ENCODE assay signal across 8 mouse cellular contexts in genomic region chr11:48798308-48798707, GRCm38 (mm10). TPM values are rescaled to one million over a fixed set of nuclear protein-coding genes. Genes with fewer than 3 reads are reported as not detected.
DNase-seq lines count a peak whose midpoint lies in the region; ATAC-seq and TF ChIP-seq lines count a peak whose summit lies in the region.

No protein-coding gene starts in this region.

- no peak for DNase-seq in heart, postnatal 10 days
- no peak for DNase-seq in ES-E14 (ENCODE audit: low read depth, low spot score)
- no peak for DNase-seq in hindbrain, embryonic 14.5 days (ENCODE audit: low spot score)
- no peak for DNase-seq in midbrain, embryonic 11.5 days (ENCODE audit: low spot score, missing footprints)
- no peak for DNase-seq in left cerebral cortex, postnatal 25 days (ENCODE audit: low spot score in 2 of 2)
- no peak for DNase-seq in left cerebral cortex, postnatal 4 days

- 57% methylated on average over 7 of the region's 7 CpGs for WGBS in heart, embryonic 15.5 days
- WGBS in hindbrain, embryonic 14.5 days, result 84% methylated on average over 7 of the region's 7 CpGs
- WGBS in midbrain, embryonic 11.5 days, result 64% methylated on average over 7 of the region's 7 CpGs

- intact Hi-C loops in heart, postnatal 10 days (cut with DNase I), result no loop called here
- intact Hi-C loops in left cerebral cortex, postnatal 25 days (cut with DNase I), result no loop called here
- intact Hi-C loops in left cerebral cortex, postnatal 4 days (cut with DNase I), result no loop called here

- no peaks in the 10 kb centered on the region for H3K27me3 ChIP-seq in heart, embryonic 15.5 days
- H3K27me3 ChIP-seq in hindbrain, embryonic 14.5 days (ENCODE audit: control insufficient read depth, insufficient read depth, low read length), result no peaks in the 10 kb centered on the region
- no peaks in the 10 kb centered on the region for H3K27me3 ChIP-seq in midbrain, embryonic 11.5 days (ENCODE audit: control insufficient read depth, insufficient read depth, low read length)

- 0 out of 2 replicates have a peak overlapping the region, but pooled peaks have one; percentile 15 for H3K27ac ChIP-seq in heart, embryonic 15.5 days
- peak overlapping the region; percentile 18; the same call in 1 of the 2 replicates for H3K27ac ChIP-seq in ES-E14 (ENCODE audit: insufficient read depth, low read depth, low read length, poor library complexity, severe bottlenecking)
- no peak overlapping the region for H3K27ac ChIP-seq in hindbrain, embryonic 14.5 days
- H3K27ac ChIP-seq in midbrain, embryonic 11.5 days (ENCODE audit: low read depth, low read length), result no peak overlapping the region

- in situ Hi-C loops in ES-E14 (cut with MboI; ENCODE audit: low sequenced_read_pairs in 2 of 2, unreplicated experiment in 2 of 2), result no loop called here

- peak overlapping the region; percentile 80 for H3K4me2 ChIP-seq in heart, embryonic 15.5 days
- peak overlapping the region; percentile 81 for H3K4me2 ChIP-seq in hindbrain, embryonic 14.5 days (replicated peaks)
- peak overlapping the region; percentile 96; the same call in 1 of the 2 replicates for H3K4me2 ChIP-seq in midbrain, embryonic 11.5 days

- H3K36me3 ChIP-seq in heart, embryonic 15.5 days, result peaks cover 16% of the 10 kb centered on the region; the same call in 1 of the 2 replicates
- H3K36me3 ChIP-seq in ES-E14 (ENCODE audit: control insufficient read depth, insufficient read depth, low read length, poor library complexity, severe bottlenecking), result peaks cover 30% of the 10 kb centered on the region
- H3K36me3 ChIP-seq in hindbrain, embryonic 14.5 days (replicated peaks; ENCODE audit: control insufficient read depth, insufficient read depth), result peaks cover 22% of the 10 kb centered on the region
- peaks cover 19% of the 10 kb centered on the region for H3K36me3 ChIP-seq in midbrain, embryonic 11.5 days (ENCODE audit: control insufficient read depth, insufficient read depth, low read length)

- peaks cover 37% of the 10 kb centered on the region for H3K4me1 ChIP-seq in heart, embryonic 15.5 days (replicated peaks)
- peaks cover 0 to 3% of the 10 kb centered on the region in 2 experiments; a peak in 2 of 4 replicates for H3K4me1 ChIP-seq in ES-E14 (ENCODE audit: control insufficient read depth in 2 of 2, insufficient read depth in 2 of 2, low read length in 2 of 2, poor library complexity in 1 of 2)
- peaks cover 33% of the 10 kb centered on the region for H3K4me1 ChIP-seq in hindbrain, embryonic 14.5 days (replicated peaks; ENCODE audit: control insufficient read depth, insufficient read depth, low read length)
- H3K4me1 ChIP-seq in midbrain, embryonic 11.5 days (ENCODE audit: control insufficient read depth, insufficient read depth, low read length), result peaks cover 17% of the 10 kb centered on the region

- H3K4me3 ChIP-seq in heart, embryonic 15.5 days, result 0 out of 2 replicates have a peak overlapping the region, but pooled peaks have one; percentile 2
- H3K4me3 ChIP-seq in ES-E14 (ENCODE audit: insufficient read depth in 1 of 2, low read depth in 1 of 2, low read length in 2 of 2, poor library complexity in 1 of 2, severe bottlenecking in 1 of 2), result peak overlapping the region; percentile 40 to 94; a peak in 2 of 4 replicates
- no peak overlapping the region for H3K4me3 ChIP-seq in hindbrain, embryonic 14.5 days (replicated peaks; ENCODE audit: low read length)
- no peak overlapping the region for H3K4me3 ChIP-seq in midbrain, embryonic 11.5 days (ENCODE audit: low read depth, low read length)

- no peak for ATAC-seq in heart, embryonic 15.5 days (replicated peaks; ENCODE audit: insufficient number of reproducible peaks, insufficient read depth, low FRiP score, low read depth)
- no peak for ATAC-seq in hindbrain, embryonic 14.5 days (ENCODE audit: low FRiP score)
- ATAC-seq in midbrain, embryonic 11.5 days (ENCODE audit: low FRiP score), result no peak
- no peak for ATAC-seq in inflammation-experienced regulatory T-cells, adult 6 months

- no peaks in the 10 kb centered on the region for H3K9me3 ChIP-seq in heart, embryonic 15.5 days (replicated peaks)
- H3K9me3 ChIP-seq in ES-E14 (ENCODE audit: control insufficient read depth, insufficient read depth, low read depth, low read length), result no peaks in the 10 kb centered on the region
- H3K9me3 ChIP-seq in hindbrain, embryonic 14.5 days (ENCODE audit: control insufficient read depth, low read length), result no peaks in the 10 kb centered on the region
- H3K9me3 ChIP-seq in midbrain, embryonic 11.5 days (ENCODE audit: control insufficient read depth, low read length), result no peaks in the 10 kb centered on the region

- peak overlapping the region; percentile 78; the same call in 1 of the 2 replicates for H3K9ac ChIP-seq in heart, embryonic 15.5 days
- H3K9ac ChIP-seq in ES-E14 (ENCODE audit: insufficient read depth, low read depth, low read length, poor library complexity, severe bottlenecking), result peak overlapping the region; percentile 67; the same call in 1 of the 2 replicates
- peak overlapping the region; percentile 84 for H3K9ac ChIP-seq in hindbrain, embryonic 14.5 days
- no peak overlapping the region for H3K9ac ChIP-seq in midbrain, embryonic 11.5 days (ENCODE audit: low read length)

TF ChIP-seq in ES-E14, 5 proteins besides CTCF, POLR2A, EP300 and RAD21:
- TF ChIP-seq CHD2 (IDR thresholded peaks at IDR 0.05; ENCODE audit: low read depth, low read length), result no peak

RNA-seq across cellular contexts. Expression of gene Rack1, which starts 1.8 kb away (rescaled TPM):
- polyA plus RNA-seq in heart, embryonic 15.5 days (2015; fragmentation: Nextera tagmentation; extraction: Ambion mirVana), result 338 and 387 TPM in 2 replicates
- total RNA-seq in heart, postnatal 10 days (2021), result 100 to 1,000 TPM; 530 to 563 TPM
- 3,112 and 3,420 TPM in 2 replicates for total RNA-seq in ES-E14 (2012; rRNA removed)
- 418 and 454 TPM in 2 replicates for polyA plus RNA-seq in hindbrain, embryonic 14.5 days (2014; fragmentation: Nextera tagmentation; extraction: Ambion mirVana)
- polyA plus RNA-seq in midbrain, embryonic 11.5 days (2014; fragmentation: Nextera tagmentation; extraction: Ambion mirVana), result 592 and 633 TPM in 2 replicates
- 1,000 to 10,000 TPM; 1,163 to 1,603 (median 1,351) TPM for polyA plus RNA-seq in inflammation-experienced regulatory T-cells, adult 6 months (2017; shearing (Covaris generic))
- 100 to 1,000 TPM; 223 to 235 TPM for total RNA-seq in left cerebral cortex, postnatal 25 days (2021)
- 100 to 1,000 TPM; 486 to 572 TPM for total RNA-seq in left cerebral cortex, postnatal 4 days (2021)

RNA-seq across cellular contexts. Expression of gene Trim41, which starts 18.8 kb away (rescaled TPM):
- 4.3 TPM in 2 replicates for polyA plus RNA-seq in heart, embryonic 15.5 days (2015; fragmentation: Nextera tagmentation; extraction: Ambion mirVana)
- 10 to 100 TPM; 27.9 to 30.1 TPM for total RNA-seq in heart, postnatal 10 days (2021)
- 47.8 and 52.8 TPM in 2 replicates for total RNA-seq in ES-E14 (2012; rRNA removed)
- 4.6 and 5.6 TPM in 2 replicates for polyA plus RNA-seq in hindbrain, embryonic 14.5 days (2014; fragmentation: Nextera tagmentation; extraction: Ambion mirVana)
- polyA plus RNA-seq in midbrain, embryonic 11.5 days (2014; fragmentation: Nextera tagmentation; extraction: Ambion mirVana), result 3.6 and 3.9 TPM in 2 replicates
- polyA plus RNA-seq in inflammation-experienced regulatory T-cells, adult 6 months (2017; shearing (Covaris generic)), result 1 to 10 TPM; 2.5 to 4.6 (median 3.3) TPM
- total RNA-seq in left cerebral cortex, postnatal 25 days (2021), result 10 to 100 TPM; 62.6 to 67.1 TPM
- total RNA-seq in left cerebral cortex, postnatal 4 days (2021), result 10 to 100 TPM; 53.6 to 54.3 TPM

RNA-seq across cellular contexts. Expression of gene Trim7, which starts 27.6 kb away (rescaled TPM):
- polyA plus RNA-seq in heart, embryonic 15.5 days (2015; fragmentation: Nextera tagmentation; extraction: Ambion mirVana), result 0.75 and 0.84 TPM in 2 replicates
- 10 to 100 TPM; 10.1 to 12.8 TPM for total RNA-seq in heart, postnatal 10 days (2021)
- total RNA-seq in ES-E14 (2012; rRNA removed), result 5.9 and 6.1 TPM in 2 replicates
- 1.7 and 2.5 TPM in 2 replicates for polyA plus RNA-seq in hindbrain, embryonic 14.5 days (2014; fragmentation: Nextera tagmentation; extraction: Ambion mirVana)
- 0.40 and 0.73 TPM in 2 replicates for polyA plus RNA-seq in midbrain, embryonic 11.5 days (2014; fragmentation: Nextera tagmentation; extraction: Ambion mirVana)
- polyA plus RNA-seq in inflammation-experienced regulatory T-cells, adult 6 months (2017; shearing (Covaris generic)), result 1 to 10 TPM in 2 of 3 experiments, under 1 TPM in 1; 0.58 to 2.1 (median 1.1) TPM
- total RNA-seq in left cerebral cortex, postnatal 25 days (2021), result 1 to 10 TPM; 1.4 to 2.2 TPM
- 10 to 100 TPM in 1 of 2 experiments, 1 to 10 TPM in 1; 9.4 to 12.4 TPM for total RNA-seq in left cerebral cortex, postnatal 4 days (2021)

RNA-seq across cellular contexts. Expression of gene Gm12184, which starts 28.1 kb away (rescaled TPM):
- 3.2 and 3.7 TPM in 2 replicates for polyA plus RNA-seq in heart, embryonic 15.5 days (2015; fragmentation: Nextera tagmentation; extraction: Ambion mirVana)
- 1 to 10 TPM; 2.9 to 5.0 TPM for total RNA-seq in heart, postnatal 10 days (2021)
- total RNA-seq in ES-E14 (2012; rRNA removed), result 11.4 and 12.2 TPM in 2 replicates
- polyA plus RNA-seq in hindbrain, embryonic 14.5 days (2014; fragmentation: Nextera tagmentation; extraction: Ambion mirVana), result 1.6 and 2.4 TPM in 2 replicates
- polyA plus RNA-seq in midbrain, embryonic 11.5 days (2014; fragmentation: Nextera tagmentation; extraction: Ambion mirVana), result 7.4 and 11.5 TPM in 2 replicates
- polyA plus RNA-seq in inflammation-experienced regulatory T-cells, adult 6 months (2017; shearing (Covaris generic)), result 1 to 10 TPM; 1.3 to 2.8 (median 2.5) TPM
- total RNA-seq in left cerebral cortex, postnatal 25 days (2021), result 1 to 10 TPM in 1 of 2 experiments, under 1 TPM in 1; 0.99 to 1.5 TPM
- 1 to 10 TPM in 1 of 2 experiments, under 1 TPM in 1; 0.89 to 2.4 TPM for total RNA-seq in left cerebral cortex, postnatal 4 days (2021)

Comparison
In these comparisons a context has a peak if more than half of its experiments do, and no peak if none do; other contexts are left out.
1. H3K27ac ChIP-seq: peak in heart, embryonic 15.5 days (single experiment) and ES-E14 (single experiment); none in hindbrain, embryonic 14.5 days (single experiment) and midbrain, embryonic 11.5 days (single experiment).
2. H3K4me3 ChIP-seq: peak in heart, embryonic 15.5 days (single experiment) and ES-E14 (2 of 2); none in hindbrain, embryonic 14.5 days (single experiment) and midbrain, embryonic 11.5 days (single experiment).
3. Peak in every context shown above with its lines, with median percentiles within 50 percentile points of each other: H3K4me2 ChIP-seq.